Mouse (Mus musculus) liver, adult 2 months (tissue): ENCODE measurements around the gene Cask. TPM values are rescaled to one million over a fixed set of nuclear protein-coding genes. Genes with fewer than 3 reads are reported as not detected.
A peak's percentile ranks its signal among the peaks of the same experiment; 100 is the strongest.

ENCODE experiments used
- DNase-seq: peaks from one replicate; pipeline ENCODE4 v3.0.0-alpha.2; 2011; ENCODE audit warnings: low read depth, low spot score; ENCODE audit errors: extremely low read depth
- H3K27ac ChIP-seq: fragments of 200-500 bp; replicated peaks from 2 replicates; pipeline ENCODE4 v1.5.1; 2012; ENCODE audit warnings: low read depth, mild to moderate bottlenecking, control low read depth, inconsistent platforms, low read length; ENCODE audit not compliant: insufficient read depth
- H3K27me3 ChIP-seq: fragments of 200-500 bp; 2 replicates; pipeline ENCODE4 v1.6.1; 2012; ENCODE audit warnings: mild to moderate bottlenecking, moderate library complexity, low read length, inconsistent platforms; ENCODE audit not compliant: control insufficient read depth, insufficient read depth
- H3K36me3 ChIP-seq: fragments of 200-500 bp; 2 replicates; pipeline ENCODE4 v1.6.1; 2012; ENCODE audit warnings: low read length, inconsistent platforms; ENCODE audit not compliant: control insufficient read depth, insufficient read depth
- H3K4me1 ChIP-seq: fragments of 200-500 bp; 2 replicates; pipeline ENCODE4 v1.6.1; 2011; ENCODE audit warnings: low read length; ENCODE audit not compliant: control insufficient read depth, insufficient read depth
- H3K4me3 ChIP-seq: fragments of 200-500 bp; 2 replicates; pipeline ENCODE4 v1.5.1; 2011; ENCODE audit warnings: low read depth, mild to moderate bottlenecking, control low read depth, low read length, moderate library complexity; ENCODE audit not compliant: insufficient read depth
- H3K79me2 ChIP-seq: fragments of 200-500 bp; 2 replicates; pipeline ENCODE4 v1.6.1; 2012; ENCODE audit warnings: inconsistent platforms, mild to moderate bottlenecking, low read length, moderate library complexity; ENCODE audit not compliant: control insufficient read depth, insufficient read depth
- H3K9ac ChIP-seq: fragments of 200-500 bp; 2 replicates; pipeline ENCODE4 v1.6.1; 2012; ENCODE audit warnings: low read depth, mild to moderate bottlenecking, control low read depth, inconsistent platforms, low read length
- CTCF ChIP-seq: fragments of 200-500 bp; IDR thresholded peaks from 2 replicates; pipeline ENCODE4 v1.5.1; 2011; ENCODE audit warnings: low read depth, low read length, control low read depth
- POLR2A ChIP-seq: fragments of 200-500 bp; IDR thresholded peaks from 2 replicates; pipeline ENCODE4 v1.6.1; 2011; ENCODE audit warnings: low read length, control low read depth; ENCODE audit not compliant: insufficient read depth; ENCODE audit errors: extremely low read depth
- WGBS: fragments of 180-500 bp; shearing (Covaris S2); methylation state at CpG from one replicate; pipeline ENCODE4 v1.1.7; 2018; 5-methylcytosine and 5-hydroxymethylcytosine counted together
- polyA plus RNA-seq: library from polyadenylated mRNA; depleted of rRNA; stranded (reverse); fragments of >200 nt; gene quantifications from 2 replicates; pipeline ENCODE4 v1.2.3, GENCODE M21; 2012; rRNA removed
- total RNA-seq: library from RNA; depleted of rRNA; stranded (reverse); fragments of >200 nt; gene quantifications from 2 replicates; pipeline ENCODE4 v1.2.3, GENCODE M21; 2014; rRNA removed

Cask gene
- total and polyA plus RNA-seq, 2 experiments: 2.7 to 10.6 TPM

GRCm38 (mm10) chrX:13477596-13477995 lies 373.6 kb downstream of the Cask start:
- 81% methylated on average over 2 of the region's 2 CpGs for WGBS
- no peak for TF ChIP-seq POLR2A
- no peak for TF ChIP-seq CTCF
- Histone ChIP-seq H3K9ac (no peak overlapping the region), H3K27ac (no peak overlapping the region), H3K4me3 (no peak overlapping the region), H3K27me3 (no peaks in the 10 kb centered on the region), H3K4me1 (no peaks in the 10 kb centered on the region), H3K79me2 (no peaks in the 10 kb centered on the region), H3K36me3 (no peaks in the 10 kb centered on the region)
- DNase-seq: no peak

DNA sequence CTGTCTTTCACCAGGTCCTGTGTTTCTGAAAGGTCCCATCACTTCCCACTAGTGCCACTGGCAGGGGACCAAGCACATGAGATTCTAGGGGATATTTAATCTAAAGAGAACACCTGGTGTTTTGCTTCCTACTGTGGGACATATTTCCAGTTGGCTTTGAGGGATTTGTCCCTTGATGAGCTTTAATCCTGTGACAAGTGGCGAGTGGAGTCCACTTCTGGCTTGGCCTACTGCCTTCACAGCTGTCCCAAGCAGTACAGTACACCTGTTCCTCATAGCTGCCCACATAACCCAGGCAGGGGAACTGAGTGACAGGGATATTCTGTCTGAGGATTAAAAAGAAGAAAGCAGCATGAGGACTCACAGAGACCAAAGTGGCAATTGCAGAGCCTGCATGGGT lies 375.8 kb downstream of the Cask start:
- Histone ChIP-seq H3K9ac (no peak overlapping the region), H3K36me3 (no peaks in the 10 kb centered on the region), H3K79me2 (no peaks in the 10 kb centered on the region), H3K4me1 (no peaks in the 10 kb centered on the region), H3K27ac (no peak overlapping the region), H3K27me3 (no peaks in the 10 kb centered on the region), H3K4me3 (no peak overlapping the region)
- TF ChIP-seq POLR2A (no peak), CTCF (no peak)
- 92% methylated on average over 1 of the region's 1 CpGs for WGBS
- no peak for DNase-seq

GRCm38 (mm10) chrX:13472751-13473225 lies 378.4 kb downstream of the Cask start:
- whole genome bisulfite sequencing: 79% methylated on average over 4 of the region's 4 CpGs
- H3K9ac ChIP-seq: no peak overlapping the region
- DNase-seq: no peak
- no peak overlapping the region for H3K27ac ChIP-seq
- no peaks in the 10 kb centered on the region for H3K27me3 ChIP-seq
- no peak overlapping the region for H3K4me3 ChIP-seq
- H3K36me3 ChIP-seq: no peaks in the 10 kb centered on the region
- no peaks in the 10 kb centered on the region for H3K4me1 ChIP-seq
- no peaks in the 10 kb centered on the region for H3K79me2 ChIP-seq
- TF ChIP-seq POLR2A (no peak), CTCF (no peak)

- DNase-seq: no peak
- TF ChIP-seq POLR2A: no peak
- no peak for TF ChIP-seq CTCF
- no peak overlapping the region for H3K27ac ChIP-seq
- H3K36me3 ChIP-seq: no peaks in the 10 kb centered on the region
- H3K9ac ChIP-seq: no peak overlapping the region
- H3K4me1 ChIP-seq: no peaks in the 10 kb centered on the region
- no peaks in the 10 kb centered on the region for H3K27me3 ChIP-seq
- no peak overlapping the region for H3K4me3 ChIP-seq
- H3K79me2 ChIP-seq: no peaks in the 10 kb centered on the region
- 85% methylated on average over 3 of the region's 3 CpGs for WGBS
These were observed 379.2 kb downstream of the Cask start for GRCm38 (mm10) chrX:13471925-13472324.

DNA sequence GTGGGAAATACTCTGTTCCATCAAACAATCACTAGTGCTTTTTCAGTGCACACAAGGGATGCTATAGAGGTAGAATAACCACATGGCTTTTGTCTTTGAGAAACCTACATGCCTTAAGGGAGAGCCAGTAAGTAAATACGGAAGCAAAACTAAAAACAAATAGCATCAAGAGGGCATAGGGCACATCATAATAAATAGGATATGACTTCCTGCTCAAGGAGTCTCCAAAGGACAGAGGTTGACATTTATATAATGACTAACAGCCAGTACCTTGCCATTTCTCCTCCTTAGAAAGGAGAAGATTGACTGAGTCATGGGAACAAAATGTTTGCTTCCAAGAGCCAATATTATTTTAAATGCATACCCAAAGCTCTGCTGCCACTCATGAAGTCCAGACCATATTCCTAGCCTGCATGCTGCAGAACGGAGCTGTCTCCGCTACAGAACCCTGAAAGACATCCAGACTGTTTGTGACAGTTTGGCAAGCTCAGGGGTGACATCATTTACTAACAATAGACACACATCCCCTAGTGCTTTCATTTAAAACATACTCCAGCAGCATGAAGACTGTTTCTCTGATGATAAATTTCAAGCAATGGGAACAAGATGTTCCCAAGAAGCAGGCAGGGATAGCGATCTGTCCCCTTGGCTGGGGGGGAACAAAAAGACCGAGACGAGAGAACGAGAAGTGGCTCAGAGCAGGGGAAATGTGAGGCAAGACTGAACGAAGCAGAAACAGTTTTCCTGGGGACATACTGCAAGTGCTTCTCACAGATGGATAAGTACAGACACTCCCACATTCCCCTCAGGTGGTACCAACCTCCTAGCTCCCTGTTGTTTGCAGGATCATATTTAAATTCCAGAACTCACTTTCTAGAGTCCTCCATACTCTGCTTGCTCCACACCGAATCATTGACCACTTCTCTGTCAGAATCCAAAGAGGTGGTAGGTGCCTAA lies 381.7 kb downstream of the Cask start:
- no peak overlapping the region for H3K9ac ChIP-seq
- 64% methylated on average over 9 of the region's 9 CpGs for WGBS
- H3K4me1 ChIP-seq: no peaks in the 10 kb centered on the region
- peak overlapping the region; percentile 48 for H3K27ac ChIP-seq
- H3K36me3 ChIP-seq: no peaks in the 10 kb centered on the region
- no peak overlapping the region for H3K4me3 ChIP-seq
- peak; percentile 30 for DNase-seq
- H3K79me2 ChIP-seq: no peaks in the 10 kb centered on the region
- no peaks in the 10 kb centered on the region for H3K27me3 ChIP-seq
- TF ChIP-seq POLR2A: no peak
- no peak for TF ChIP-seq CTCF

GRCm38 (mm10) chrX:13467121-13467571 lies 384.0 kb downstream of the Cask start:
- TF ChIP-seq CTCF (no peak), POLR2A (no peak)
- WGBS: 88% methylated on average over 6 of the region's 6 CpGs
- no peaks in the 10 kb centered on the region for H3K36me3 ChIP-seq
- H3K79me2 ChIP-seq: no peaks in the 10 kb centered on the region
- H3K27me3 ChIP-seq: no peaks in the 10 kb centered on the region
- H3K27ac ChIP-seq: no peak overlapping the region
- no peak for DNase-seq
- H3K4me1 ChIP-seq: no peaks in the 10 kb centered on the region
- no peak overlapping the region for H3K9ac ChIP-seq
- no peak overlapping the region for H3K4me3 ChIP-seq

Other genes with a start within 250 kb of the Cask start
- gene Gpr34, start 219.3 kb downstream of the Cask start, total RNA-seq: 0.09 and 0.27 TPM in 2 replicates
- not detected in 2 replicates for gene Gpr34, start 219.3 kb downstream of the Cask start, polyA plus RNA-seq
- gene Gpr82, start 190.0 kb downstream of the Cask start, total RNA-seq: not detected in 2 replicates
- gene Gpr82, start 190.0 kb downstream of the Cask start, polyA plus RNA-seq: not detected in 2 replicates